Mouse (Mus musculus): ENCODE measurements around the gene Spns3. TPM values are rescaled to one million over a fixed set of nuclear protein-coding genes. Genes with fewer than 3 reads are reported as not detected.

The Spns3 gene
- polyA plus RNA-seq, 1 experiment from 2014 or later = not detected

GRCm38 (mm10) chr11:72452140-72452665 is 98.1 kb downstream of the Spns3 start:
- Histone ChIP-seq H3K9ac (ENCODE audit: low read length) (no peak overlapping the region), H3K4me1 (ENCODE audit: control insufficient read depth, insufficient read depth, low read length) (peaks cover 4% of the 10 kb centered on the region), H3K36me3 (ENCODE audit: control insufficient read depth, insufficient read depth, low read length) (peaks cover 34% of the 10 kb centered on the region), H3K27ac (ENCODE audit: low read depth, low read length) (no peak overlapping the region), H3K27me3 (ENCODE audit: control insufficient read depth, insufficient read depth, low read length) (no peaks in the 10 kb centered on the region), H3K4me3 (ENCODE audit: low read depth, low read length) (no peak overlapping the region), H3K9me3 (ENCODE audit: control insufficient read depth, low read length) (no peaks in the 10 kb centered on the region), H3K4me2 (no peak overlapping the region)
- WGBS = 94% methylated on average over 3 of the region's 3 CpGs
- DNase-seq (ENCODE audit: low spot score, missing footprints) (no peak), ATAC-seq (ENCODE audit: low FRiP score) (no peak)

DNA sequence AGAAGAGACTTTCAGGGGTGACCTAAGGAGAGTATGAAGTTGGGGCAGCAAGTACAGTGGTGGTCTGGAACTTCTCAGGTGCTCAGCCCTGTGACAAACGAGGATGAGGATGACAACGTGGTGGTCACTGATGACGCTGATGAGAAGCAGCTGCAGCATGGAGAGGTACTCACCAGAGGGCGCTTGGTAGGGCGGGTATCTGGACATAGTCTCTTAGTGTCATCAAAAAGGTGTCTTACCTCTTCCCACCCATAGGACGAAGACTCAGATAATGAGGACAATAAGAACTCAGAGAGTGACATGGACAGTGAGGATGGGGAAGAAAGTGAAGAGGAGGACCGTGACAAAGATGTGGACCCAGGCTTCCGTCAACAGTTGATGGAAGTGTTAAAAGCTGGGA is 102.8 kb downstream of the Spns3 start:
- no peak overlapping the region for H3K27ac ChIP-seq (ENCODE audit: low read depth, low read length)
- H3K4me3 ChIP-seq (ENCODE audit: low read depth, low read length) = no peak overlapping the region
- H3K9me3 ChIP-seq (ENCODE audit: control insufficient read depth, low read length) = no peaks in the 10 kb centered on the region
- 0 out of 2 replicates have a peak, but pooled peaks cover under 1% of the 10 kb centered on the region for H3K4me1 ChIP-seq (ENCODE audit: control insufficient read depth, insufficient read depth, low read length)
- 85% methylated on average over 8 of the region's 8 CpGs for WGBS
- H3K9ac ChIP-seq (ENCODE audit: low read length) = no peak overlapping the region
- H3K27me3 ChIP-seq (ENCODE audit: control insufficient read depth, insufficient read depth, low read length) = no peaks in the 10 kb centered on the region
- no peak overlapping the region for H3K4me2 ChIP-seq
- DNase-seq (ENCODE audit: low spot score, missing footprints) = peak; percentile 56
- H3K36me3 ChIP-seq (ENCODE audit: control insufficient read depth, insufficient read depth, low read length) = peaks cover 63% of the 10 kb centered on the region
- no peak for ATAC-seq (ENCODE audit: low FRiP score)

GRCm38 (mm10) chr11:72446311-72447105 is 103.8 kb downstream of the Spns3 start:
- Histone ChIP-seq H3K36me3 (ENCODE audit: control insufficient read depth, insufficient read depth, low read length) (peaks cover 62% of the 10 kb centered on the region), H3K4me3 (ENCODE audit: low read depth, low read length) (no peak overlapping the region), H3K4me2 (no peak overlapping the region), H3K27me3 (ENCODE audit: control insufficient read depth, insufficient read depth, low read length) (no peaks in the 10 kb centered on the region), H3K4me1 (ENCODE audit: control insufficient read depth, insufficient read depth, low read length) (peaks cover 8% of the 10 kb centered on the region), H3K9ac (ENCODE audit: low read length) (no peak overlapping the region), H3K27ac (ENCODE audit: low read depth, low read length) (no peak overlapping the region), H3K9me3 (ENCODE audit: control insufficient read depth, low read length) (no peaks in the 10 kb centered on the region)
- ATAC-seq (ENCODE audit: low FRiP score) (no peak), DNase-seq (ENCODE audit: low spot score, missing footprints) (peak; percentile 92)
- 90% methylated on average over 6 of the region's 6 CpGs for WGBS

Other genes with a start within 250 kb of the Spns3 start
- gene Xaf1, start 248.9 kb downstream of the Spns3 start, polyA plus RNA-seq (2014; fragmentation: Nextera tagmentation; extraction: Ambion mirVana) = 1.3 and 1.4 TPM in 2 replicates
- not detected in 2 replicates for gene Fbxo39, start 236.1 kb downstream of the Spns3 start, polyA plus RNA-seq (2014; fragmentation: Nextera tagmentation; extraction: Ambion mirVana)
- gene Tekt1, start 188.1 kb downstream of the Spns3 start, polyA plus RNA-seq (2014; fragmentation: Nextera tagmentation; extraction: Ambion mirVana) = 4.2 and 5.3 TPM in 2 replicates
- 3.7 and 4.1 TPM in 2 replicates for gene Smtnl2, start 138.8 kb downstream of the Spns3 start, polyA plus RNA-seq (2014; fragmentation: Nextera tagmentation; extraction: Ambion mirVana)
- gene Ggt6, start 115.0 kb downstream of the Spns3 start, polyA plus RNA-seq (2014; fragmentation: Nextera tagmentation; extraction: Ambion mirVana) = not detected in 2 replicates
- 142 and 144 TPM in 2 replicates for gene Mybbp1a, start 109.2 kb downstream of the Spns3 start, polyA plus RNA-seq (2014; fragmentation: Nextera tagmentation; extraction: Ambion mirVana)
- 4.0 and 4.7 TPM in 2 replicates for gene Spns2, start 60.6 kb downstream of the Spns3 start, polyA plus RNA-seq (2014; fragmentation: Nextera tagmentation; extraction: Ambion mirVana)
- gene Ube2g1, start 56.8 kb upstream of the Spns3 start, polyA plus RNA-seq (2014; fragmentation: Nextera tagmentation; extraction: Ambion mirVana) = 121 and 137 TPM in 2 replicates
- 28.7 and 33.0 TPM in 2 replicates for gene Ankfy1, start 139.5 kb upstream of the Spns3 start, polyA plus RNA-seq (2014; fragmentation: Nextera tagmentation; extraction: Ambion mirVana)
- 3.0 and 4.7 TPM in 2 replicates for gene Cyb5d2, start 245.6 kb upstream of the Spns3 start, polyA plus RNA-seq (2014; fragmentation: Nextera tagmentation; extraction: Ambion mirVana)
- 8.3 and 8.5 TPM in 2 replicates for gene Zzef1, start 245.7 kb upstream of the Spns3 start, polyA plus RNA-seq (2014; fragmentation: Nextera tagmentation; extraction: Ambion mirVana)

Measured in midbrain, embryonic 11.5 days (tissue).